Mouse (Mus musculus) spleen, postnatal 36 days (tissue): ENCODE data around the gene Twist2.

Experiments
- DNase-seq, 2 experiments: peaks; one replicate each; pipeline ENCODE4 v3.0.0; 2022; ENCODE audit warnings: low spot score in 2 of 2, mixed read lengths in 1 of 2

Gene Twist2

DNA sequence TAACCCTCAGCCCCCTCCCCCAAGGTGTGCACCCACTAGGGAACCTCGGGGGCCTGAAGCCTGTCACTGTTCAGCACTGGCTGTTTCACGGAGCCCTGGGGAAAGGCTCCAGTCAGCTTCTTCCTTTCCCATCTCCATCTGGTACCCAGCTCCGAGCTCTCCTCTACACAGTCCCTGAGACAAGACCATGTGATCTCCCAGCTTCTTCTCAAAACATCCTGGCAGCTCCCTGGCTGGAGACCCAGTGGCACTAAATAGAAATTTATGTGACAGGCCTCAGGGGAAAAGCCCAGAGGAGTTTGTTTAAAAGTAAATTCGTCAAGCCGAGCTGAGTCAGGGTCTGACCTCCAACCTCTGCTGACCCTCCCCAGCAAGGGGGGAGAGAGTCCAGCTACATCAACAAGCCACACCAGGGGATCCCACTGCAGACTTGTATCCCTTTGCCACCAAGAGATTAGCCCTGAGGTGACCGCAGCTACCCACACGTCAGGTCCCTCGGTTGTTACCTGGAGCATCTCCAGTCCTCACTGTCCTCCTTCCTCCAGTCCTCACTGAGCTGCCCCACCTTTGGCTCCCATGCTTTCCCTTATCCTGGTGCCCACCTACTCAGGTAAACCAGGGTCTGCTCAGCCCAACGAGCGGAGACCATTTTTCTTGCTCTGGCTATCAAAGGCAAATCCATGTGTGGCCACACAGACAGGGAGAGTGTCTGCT lies 72.5 kb downstream of the Twist2 start:
- no peak for DNase-seq

DNA sequence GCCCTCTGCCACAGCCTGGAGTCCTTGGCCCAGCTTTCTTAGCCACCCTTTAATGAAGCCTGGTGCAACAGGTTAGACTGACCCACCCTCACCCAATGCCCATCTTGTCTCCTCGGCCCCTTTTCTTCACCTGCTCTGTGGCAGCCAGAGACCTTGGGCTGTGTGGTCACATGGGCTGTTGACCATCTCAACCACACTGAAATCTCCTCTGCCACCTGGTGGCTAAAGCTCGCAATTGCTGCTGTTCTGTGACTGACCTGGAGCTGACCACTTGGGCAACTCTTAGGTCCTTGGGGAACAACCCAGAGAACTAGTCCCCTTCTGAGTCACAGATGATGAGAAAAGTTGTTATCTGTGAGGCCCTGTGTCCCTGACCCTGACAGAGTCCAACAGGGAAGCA lies 73.4 kb downstream of the Twist2 start:
- DNase-seq = peak in 1 of 2 experiments; percentile 3

DNA sequence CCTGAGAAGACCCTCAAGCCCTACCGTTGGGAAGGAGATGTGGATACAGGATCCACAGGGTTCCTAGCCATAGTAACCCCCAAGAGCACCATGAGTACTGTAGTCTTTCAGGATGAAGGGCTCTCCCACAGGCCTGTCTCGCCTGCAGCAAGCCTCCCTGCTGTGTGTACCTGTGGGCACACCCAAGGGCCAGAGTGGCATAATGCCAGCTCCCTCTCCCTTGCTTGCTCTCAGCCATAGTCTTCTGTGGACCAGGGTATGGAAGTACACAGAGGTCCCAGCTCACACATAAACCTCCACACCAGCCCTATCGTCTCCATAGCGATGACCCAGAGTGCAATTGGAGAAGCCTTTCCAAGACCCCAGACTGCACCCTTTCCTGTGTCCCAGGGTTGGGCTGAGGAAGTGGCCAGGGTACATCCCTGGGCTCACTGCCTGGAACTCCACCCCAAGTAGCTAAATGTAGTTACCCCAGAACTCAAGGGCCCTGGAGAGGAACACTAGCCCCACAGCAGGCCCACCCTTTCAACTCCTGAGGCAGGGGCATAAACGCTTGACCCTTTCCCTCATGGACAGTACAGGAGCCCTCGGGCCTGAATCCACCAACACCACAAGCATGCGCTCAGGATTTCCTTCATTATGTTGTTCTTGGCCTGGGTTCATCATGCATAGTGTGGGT lies 73.9 kb downstream of the Twist2 start:
- DNase-seq = no peak

DNA sequence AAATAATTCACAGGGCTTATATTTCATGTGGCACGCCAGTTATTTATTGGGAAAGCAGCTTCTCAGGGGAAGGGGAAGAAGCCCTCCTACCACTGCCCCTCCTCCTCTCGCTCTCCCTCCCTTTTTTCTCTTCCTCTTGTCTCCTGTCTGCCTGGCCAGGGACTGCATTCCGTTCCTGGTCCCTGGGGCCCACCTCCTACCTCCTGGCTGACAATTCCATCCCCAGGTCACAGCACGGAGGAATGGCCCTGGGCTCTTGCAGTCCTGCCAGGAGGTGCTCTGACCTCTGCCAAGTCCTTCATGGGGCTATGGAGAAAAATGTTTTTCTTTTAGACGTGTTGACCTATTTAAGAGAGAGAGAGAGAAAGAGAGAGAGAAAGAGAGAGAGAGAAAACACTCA lies 77.4 kb downstream of the Twist2 start:
- no peak for DNase-seq

DNA sequence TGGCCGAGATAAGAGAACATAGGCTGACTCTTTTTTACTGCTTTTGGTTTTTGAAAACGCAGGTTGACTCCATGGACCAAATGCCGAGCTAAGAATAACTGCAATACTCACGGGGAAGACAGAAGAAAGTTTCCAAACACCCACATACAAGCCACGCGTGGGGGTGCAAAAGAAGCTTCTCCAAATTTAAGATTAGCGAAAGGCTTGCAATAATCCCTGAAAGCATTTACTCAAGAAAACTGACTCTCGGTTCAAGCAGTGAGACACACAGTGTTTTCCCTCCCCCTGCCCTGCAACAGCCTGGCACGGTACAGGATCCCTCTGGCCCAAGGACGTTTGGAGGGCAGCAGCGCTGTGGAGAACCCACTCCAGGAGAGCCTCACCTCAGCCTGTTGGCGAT lies 78.9 kb downstream of the Twist2 start:
- DNase-seq = no peak

- DNase-seq = no peak
Measured at GRCm38 (mm10) chr1:91880899-91881298, 79.6 kb downstream of the Twist2 start.

DNA sequence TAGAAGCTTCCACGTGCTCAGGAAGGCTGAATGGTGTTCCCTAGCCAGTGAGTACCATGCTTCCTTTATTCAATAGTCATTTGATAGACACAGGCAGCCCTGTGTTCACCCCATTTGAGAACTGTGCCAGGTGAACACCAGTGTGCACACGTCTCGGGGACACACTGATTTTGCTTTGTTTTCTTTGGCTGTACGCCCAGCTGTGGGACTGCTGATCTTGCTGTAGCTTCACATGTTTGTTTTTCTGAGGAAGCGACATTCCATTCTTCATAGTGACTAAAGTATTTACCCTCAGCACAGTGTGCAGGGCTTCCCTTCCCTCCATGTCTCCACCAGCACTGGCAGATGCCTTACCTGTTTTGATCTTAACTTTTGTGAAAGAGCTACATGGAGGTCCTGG lies 81.9 kb downstream of the Twist2 start:
- DNase-seq = no peak

DNA sequence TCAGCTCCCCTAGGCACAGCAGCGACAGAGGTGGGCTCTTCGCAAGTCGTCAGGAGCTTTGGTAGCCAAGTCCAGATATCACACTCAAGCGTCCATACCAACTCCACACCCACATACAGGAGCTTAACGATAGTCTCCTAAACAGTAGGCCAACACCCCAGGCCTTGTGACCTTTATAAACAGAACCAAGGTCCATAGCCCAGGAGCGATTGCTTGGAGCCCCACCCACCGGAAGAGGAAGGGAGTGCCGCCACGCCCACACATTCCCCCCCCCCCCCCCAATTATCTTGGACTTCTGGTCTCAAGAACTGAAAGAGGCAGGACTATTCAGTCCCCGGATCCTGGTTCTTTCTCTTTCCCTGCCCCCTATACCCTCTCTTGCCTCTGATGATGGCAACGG lies 92.3 kb downstream of the Twist2 start:
- DNase-seq = no peak

DNA sequence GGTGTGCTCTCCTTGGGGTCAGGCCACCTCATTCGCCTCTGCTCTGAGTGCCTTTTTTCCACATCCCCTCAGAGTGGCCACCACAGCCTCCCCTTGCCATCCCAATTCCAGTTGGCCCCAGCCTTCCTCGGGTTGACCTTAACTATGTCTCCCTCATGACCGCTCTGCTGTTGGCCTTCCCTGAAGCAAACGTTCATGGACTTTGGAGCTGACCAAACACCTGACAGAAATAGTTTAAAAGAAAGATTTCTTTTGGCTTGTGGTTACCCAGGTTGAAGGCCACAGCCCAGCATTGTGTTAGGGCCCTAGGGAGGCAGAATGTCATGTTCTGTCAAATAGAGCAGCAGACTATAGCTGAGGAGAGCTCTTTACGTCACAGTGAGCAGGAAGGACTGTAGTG lies 93.0 kb downstream of the Twist2 start:
- DNase-seq = no peak

- no peak for DNase-seq
Measured at GRCm38 (mm10) chr1:91897078-91897477, 95.8 kb downstream of the Twist2 start.
